Mouse (Mus musculus): ENCODE data around the gene Atxn7l1. TPM values are rescaled to one million over a fixed set of nuclear protein-coding genes. Genes with fewer than 3 reads are reported as not detected.

Gene Atxn7l1
- total RNA-seq, 2 experiments from 2014 or later = 25.4 to 26.8 TPM

- peak in 1 of 2 experiments; percentile 22 for DNase-seq (ENCODE audit: low spot score in 2 of 2)
Measured at GRCm38 (mm10) chr12:33222187-33222586, 74.7 kb downstream of the Atxn7l1 start.

- no peak for DNase-seq (ENCODE audit: low spot score in 2 of 2)
Measured at GRCm38 (mm10) chr12:33225117-33225541, 77.6 kb downstream of the Atxn7l1 start.

- no peak for DNase-seq (ENCODE audit: low spot score in 2 of 2)
Measured at GRCm38 (mm10) chr12:33225978-33226377, 78.5 kb downstream of the Atxn7l1 start.

- DNase-seq (ENCODE audit: low spot score in 2 of 2) = no peak
Measured at GRCm38 (mm10) chr12:33226596-33226995, 79.1 kb downstream of the Atxn7l1 start.

- no peak for DNase-seq (ENCODE audit: low spot score in 2 of 2)
Measured at GRCm38 (mm10) chr12:33235314-33235713, 87.8 kb downstream of the Atxn7l1 start.

GRCm38 (mm10) chr12:33235771-33236323 is 88.4 kb downstream of the Atxn7l1 start:
- peak; percentile 48 to 49 for DNase-seq (ENCODE audit: low spot score in 2 of 2)

- no peak for DNase-seq (ENCODE audit: low spot score in 2 of 2)
Measured at GRCm38 (mm10) chr12:33236344-33237049, 89.0 kb downstream of the Atxn7l1 start.

GRCm38 (mm10) chr12:33237108-33237507 is 89.6 kb downstream of the Atxn7l1 start:
- DNase-seq (ENCODE audit: low spot score in 2 of 2) = no peak

GRCm38 (mm10) chr12:33242679-33243078 is 95.2 kb downstream of the Atxn7l1 start:
- DNase-seq (ENCODE audit: low spot score in 2 of 2) = no peak

GRCm38 (mm10) chr12:33244132-33244875 is 96.8 kb downstream of the Atxn7l1 start:
- DNase-seq (ENCODE audit: low spot score in 2 of 2) = no peak

GRCm38 (mm10) chr12:33245455-33245854 is 98.0 kb downstream of the Atxn7l1 start:
- no peak for DNase-seq (ENCODE audit: low spot score in 2 of 2)

- no peak for DNase-seq (ENCODE audit: low spot score in 2 of 2)
Measured at GRCm38 (mm10) chr12:33246878-33247277, 99.4 kb downstream of the Atxn7l1 start.

GRCm38 (mm10) chr12:33250197-33250596 is 102.7 kb downstream of the Atxn7l1 start:
- DNase-seq (ENCODE audit: low spot score in 2 of 2) = no peak

GRCm38 (mm10) chr12:33251399-33251798 is 103.9 kb downstream of the Atxn7l1 start:
- no peak for DNase-seq (ENCODE audit: low spot score in 2 of 2)

- DNase-seq (ENCODE audit: low spot score in 2 of 2) = no peak
Measured at GRCm38 (mm10) chr12:33252621-33253020, 105.1 kb downstream of the Atxn7l1 start.

- DNase-seq (ENCODE audit: low spot score in 2 of 2) = no peak
Measured at GRCm38 (mm10) chr12:33253206-33253605, 105.7 kb downstream of the Atxn7l1 start.

- no peak for DNase-seq (ENCODE audit: low spot score in 2 of 2)
Measured at GRCm38 (mm10) chr12:33255256-33255655, 107.8 kb downstream of the Atxn7l1 start.

- DNase-seq (ENCODE audit: low spot score in 2 of 2) = no peak
Measured at GRCm38 (mm10) chr12:33256426-33256825, 108.9 kb downstream of the Atxn7l1 start.

GRCm38 (mm10) chr12:33258995-33259529 is 111.6 kb downstream of the Atxn7l1 start:
- no peak for DNase-seq (ENCODE audit: low spot score in 2 of 2)

GRCm38 (mm10) chr12:33260575-33260974 is 113.1 kb downstream of the Atxn7l1 start:
- DNase-seq (ENCODE audit: low spot score in 2 of 2) = no peak

- no peak for DNase-seq (ENCODE audit: low spot score in 2 of 2)
Measured at GRCm38 (mm10) chr12:33265877-33266276, 118.4 kb downstream of the Atxn7l1 start.

GRCm38 (mm10) chr12:33267965-33268364 is 120.5 kb downstream of the Atxn7l1 start:
- no peak for DNase-seq (ENCODE audit: low spot score in 2 of 2)
